Mouse (Mus musculus): ENCODE measurements around the gene Apom. TPM values are rescaled to one million over a fixed set of nuclear protein-coding genes. Genes with fewer than 3 reads are reported as not detected.
"Not testable (repeated sequence)": the region's sequence is repeated elsewhere in the genome, so short reads cannot be mapped to it uniquely, and the experiment has no call there.

Apom gene
- polyA plus RNA-seq, 1 experiment from 2014 or later = not detected

- H3K4me1 ChIP-seq (ENCODE audit: control insufficient read depth, insufficient read depth, low read depth, low read length) = peaks cover 34% of the 10 kb centered on the region
- no peaks in the 10 kb centered on the region for H3K36me3 ChIP-seq (ENCODE audit: control insufficient read depth, insufficient read depth, low read length)
- no peak overlapping the region for H3K27ac ChIP-seq (ENCODE audit: low read depth, low read length)
- no peaks in the 10 kb centered on the region for H3K27me3 ChIP-seq (replicated peaks; ENCODE audit: control insufficient read depth, insufficient read depth, low read length)
- H3K9ac ChIP-seq (ENCODE audit: low read depth, low read length) = no peak overlapping the region
- ATAC-seq = no peak
- H3K9me3 ChIP-seq (ENCODE audit: control insufficient read depth, low read length) = no peaks in the 10 kb centered on the region
- no peak overlapping the region for H3K4me2 ChIP-seq (ENCODE audit: low read length)
- 88% methylated on average over 1 of the region's 1 CpGs for WGBS
- no peak overlapping the region for H3K4me3 ChIP-seq (ENCODE audit: low read length)
Measured at GRCm38 (mm10) chr17:35125081-35125480, 6.8 kb downstream of the Apom start.

- H3K9ac ChIP-seq (ENCODE audit: low read depth, low read length); H3K27ac ChIP-seq (ENCODE audit: low read depth, low read length); H3K4me3 ChIP-seq (ENCODE audit: low read length); H3K36me3 ChIP-seq (ENCODE audit: control insufficient read depth, insufficient read depth, low read length); H3K4me2 ChIP-seq (ENCODE audit: low read length); ATAC-seq; H3K27me3 ChIP-seq (replicated peaks; ENCODE audit: control insufficient read depth, insufficient read depth, low read length); H3K9me3 ChIP-seq (ENCODE audit: control insufficient read depth, low read length): not testable (repeated sequence)
- 89% methylated on average over 12 of the region's 12 CpGs for WGBS
- H3K4me1 ChIP-seq (ENCODE audit: control insufficient read depth, insufficient read depth, low read depth, low read length) = peaks cover 40% of the 10 kb centered on the region
Measured at GRCm38 (mm10) chr17:35124261-35124896, 7.5 kb downstream of the Apom start.

DNA sequence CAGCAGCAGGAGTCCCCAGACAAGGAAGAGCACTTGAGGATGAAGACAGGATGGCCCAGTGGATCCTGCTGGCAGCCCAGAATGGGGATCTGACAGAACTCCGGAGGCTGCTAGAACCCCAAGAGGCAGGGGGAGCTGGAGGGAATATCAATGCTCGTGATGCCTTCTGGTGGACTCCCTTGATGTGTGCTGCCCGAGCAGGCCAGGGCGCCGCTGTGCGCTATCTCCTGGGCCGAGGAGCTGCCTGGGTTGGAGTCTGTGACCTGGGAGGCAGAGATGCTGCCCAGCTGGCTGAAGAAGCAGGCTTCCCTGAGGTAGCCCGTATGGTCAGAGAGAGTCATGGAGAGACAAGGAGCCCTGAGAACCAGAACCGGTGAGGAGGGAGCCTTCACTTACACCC is 8.6 kb downstream of the Apom start:
- not testable (repeated sequence) for H3K4me3 ChIP-seq (ENCODE audit: low read length); H3K27me3 ChIP-seq (replicated peaks; ENCODE audit: control insufficient read depth, insufficient read depth, low read length); ATAC-seq; H3K36me3 ChIP-seq (ENCODE audit: control insufficient read depth, insufficient read depth, low read length); H3K4me2 ChIP-seq (ENCODE audit: low read length); H3K9me3 ChIP-seq (ENCODE audit: control insufficient read depth, low read length); H3K9ac ChIP-seq (ENCODE audit: low read depth, low read length); H3K27ac ChIP-seq (ENCODE audit: low read depth, low read length)
- H3K4me1 ChIP-seq (ENCODE audit: control insufficient read depth, insufficient read depth, low read depth, low read length) = peaks cover 38% of the 10 kb centered on the region
- WGBS = 90% methylated on average over 9 of the region's 9 CpGs

GRCm38 (mm10) chr17:35121871-35122303 is 10.0 kb downstream of the Apom start, which contains the start of gene Csnk2b:
Gene Csnk2b (minus strand): TSS chr17:35122053.
- H3K9me3 ChIP-seq (ENCODE audit: control insufficient read depth, low read length) = no peaks in the 10 kb centered on the region
- peak within 1 kb of the TSS; percentile 88 for H3K27ac ChIP-seq (ENCODE audit: low read depth, low read length)
- H3K4me3 ChIP-seq (ENCODE audit: low read length) = peak within 1 kb of the TSS; percentile 94
- H3K36me3 ChIP-seq (ENCODE audit: control insufficient read depth, insufficient read depth, low read length) = peaks cover 16% of the 10 kb centered on the region
- H3K4me1 ChIP-seq (ENCODE audit: control insufficient read depth, insufficient read depth, low read depth, low read length) = peaks cover 28% of the 10 kb centered on the region
- H3K9ac ChIP-seq (ENCODE audit: low read depth, low read length) = peak within 1 kb of the TSS; percentile 95
- no peaks in the 10 kb centered on the region for H3K27me3 ChIP-seq (replicated peaks; ENCODE audit: control insufficient read depth, insufficient read depth, low read length)
- ATAC-seq = no peak; the same call in none of the 2 replicates
- under 1% methylated on average over 19 of the region's 19 CpGs for WGBS
- peak within 1 kb of the TSS; percentile 96 for H3K4me2 ChIP-seq (ENCODE audit: low read length)

- ATAC-seq = peak; percentile 96
- no peaks in the 10 kb centered on the region for H3K27me3 ChIP-seq (replicated peaks; ENCODE audit: control insufficient read depth, insufficient read depth, low read length)
- peak within 1 kb of the TSS; percentile 96 for H3K4me2 ChIP-seq (ENCODE audit: low read length)
- H3K9ac ChIP-seq (ENCODE audit: low read depth, low read length) = peak within 1 kb of the TSS; percentile 95
- peaks cover 24% of the 10 kb centered on the region for H3K4me1 ChIP-seq (ENCODE audit: control insufficient read depth, insufficient read depth, low read depth, low read length)
- peak within 1 kb of the TSS; percentile 88 for H3K27ac ChIP-seq (ENCODE audit: low read depth, low read length)
- peak within 1 kb of the TSS; percentile 94 for H3K4me3 ChIP-seq (ENCODE audit: low read length)
- H3K36me3 ChIP-seq (ENCODE audit: control insufficient read depth, insufficient read depth, low read length) = peaks cover 18% of the 10 kb centered on the region
- whole genome bisulfite sequencing = 0% methylated on average over 48 of the region's 50 CpGs
- no peaks in the 10 kb centered on the region for H3K9me3 ChIP-seq (ENCODE audit: control insufficient read depth, low read length)
Measured at GRCm38 (mm10) chr17:35121143-35121799, 10.6 kb downstream of the Apom start, which contains the start of gene Gpank1. Gene Gpank1 (plus strand): TSS chr17:35121455.

- peak overlapping the region; percentile 82 for H3K27ac ChIP-seq (ENCODE audit: low read depth, low read length)
- H3K36me3 ChIP-seq (ENCODE audit: control insufficient read depth, insufficient read depth, low read length) = peaks cover 22% of the 10 kb centered on the region
- no peaks in the 10 kb centered on the region for H3K27me3 ChIP-seq (replicated peaks; ENCODE audit: control insufficient read depth, insufficient read depth, low read length)
- peak overlapping the region; percentile 95 for H3K9ac ChIP-seq (ENCODE audit: low read depth, low read length)
- WGBS = under 1% methylated on average over 32 of the region's 33 CpGs
- no peaks in the 10 kb centered on the region for H3K9me3 ChIP-seq (ENCODE audit: control insufficient read depth, low read length)
- peak overlapping the region; percentile 83 for H3K4me2 ChIP-seq (ENCODE audit: low read length)
- peak; percentile 1; the same call in 1 of the 2 replicates for ATAC-seq
- H3K4me3 ChIP-seq (ENCODE audit: low read length) = peak overlapping the region; percentile 94
- H3K4me1 ChIP-seq (ENCODE audit: control insufficient read depth, insufficient read depth, low read depth, low read length) = peaks cover 22% of the 10 kb centered on the region
Measured at GRCm38 (mm10) chr17:35120745-35121142, 11.1 kb downstream of the Apom start.

DNA sequence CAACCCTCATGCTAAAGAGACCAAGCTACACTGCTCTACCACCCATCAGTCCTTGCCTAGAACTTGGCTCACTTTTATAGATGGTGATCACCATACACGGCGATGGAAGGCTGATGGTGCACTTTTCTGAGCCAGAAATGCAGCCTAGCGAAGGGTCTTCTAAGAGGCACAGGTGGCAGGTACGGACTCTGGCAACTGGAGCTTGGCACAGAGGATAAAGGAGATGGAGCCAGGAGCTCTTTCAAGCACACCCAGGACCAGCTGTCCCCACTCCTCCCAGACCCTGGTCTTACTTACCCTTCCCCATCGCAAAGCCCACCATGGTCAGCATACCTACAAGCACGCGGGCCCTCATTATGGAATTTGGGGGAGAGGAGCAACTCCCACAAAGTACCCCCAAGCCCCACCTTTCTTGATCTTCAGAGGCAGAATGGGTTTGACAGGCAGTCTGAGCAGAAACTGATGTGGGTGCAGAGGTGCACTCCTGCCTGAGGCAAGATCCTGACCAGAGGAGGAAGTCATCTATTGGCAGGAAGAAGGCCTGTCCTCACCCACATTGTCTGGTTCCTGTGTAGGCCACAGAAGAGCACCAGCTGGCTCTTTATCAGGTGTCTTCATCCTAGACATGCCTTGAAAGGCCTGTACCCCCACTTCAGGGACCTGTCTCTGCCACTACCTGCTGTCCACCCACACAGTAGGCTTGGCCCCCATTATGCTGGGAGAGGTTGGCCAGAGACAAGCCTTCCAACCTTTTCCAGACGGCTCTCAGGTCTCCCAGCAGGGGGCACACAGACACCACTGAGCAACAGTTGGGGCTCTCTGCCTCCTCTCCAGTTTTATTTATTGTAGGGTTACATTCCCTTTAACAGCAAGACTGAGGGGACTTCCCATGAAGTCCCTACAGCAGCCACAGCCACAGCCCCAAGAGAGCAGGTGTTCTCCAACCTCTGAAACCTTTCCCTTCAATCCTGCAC is 16.5 kb downstream of the Apom start, which contains the start of gene Ly6g5b:
TSS of gene Ly6g5b (minus strand) at position 383 of the 974 bp plus-strand sequence.
- H3K9ac ChIP-seq (ENCODE audit: low read depth, low read length) = no peak within 1 kb of the TSS; the same call in 1 of the 2 replicates
- H3K4me1 ChIP-seq (ENCODE audit: control insufficient read depth, insufficient read depth, low read depth, low read length) = peaks cover 8% of the 10 kb centered on the region
- H3K4me2 ChIP-seq (ENCODE audit: low read length) = no peak within 1 kb of the TSS
- H3K27me3 ChIP-seq (replicated peaks; ENCODE audit: control insufficient read depth, insufficient read depth, low read length) = no peaks in the 10 kb centered on the region
- H3K4me3 ChIP-seq (ENCODE audit: low read length) = no peak within 1 kb of the TSS
- H3K27ac ChIP-seq (ENCODE audit: low read depth, low read length) = no peak within 1 kb of the TSS
- WGBS = 85% methylated on average over 8 of the region's 8 CpGs
- H3K36me3 ChIP-seq (ENCODE audit: control insufficient read depth, insufficient read depth, low read length) = peaks cover 22% of the 10 kb centered on the region
- no peaks in the 10 kb centered on the region for H3K9me3 ChIP-seq (ENCODE audit: control insufficient read depth, low read length)
- ATAC-seq = no peak

DNA sequence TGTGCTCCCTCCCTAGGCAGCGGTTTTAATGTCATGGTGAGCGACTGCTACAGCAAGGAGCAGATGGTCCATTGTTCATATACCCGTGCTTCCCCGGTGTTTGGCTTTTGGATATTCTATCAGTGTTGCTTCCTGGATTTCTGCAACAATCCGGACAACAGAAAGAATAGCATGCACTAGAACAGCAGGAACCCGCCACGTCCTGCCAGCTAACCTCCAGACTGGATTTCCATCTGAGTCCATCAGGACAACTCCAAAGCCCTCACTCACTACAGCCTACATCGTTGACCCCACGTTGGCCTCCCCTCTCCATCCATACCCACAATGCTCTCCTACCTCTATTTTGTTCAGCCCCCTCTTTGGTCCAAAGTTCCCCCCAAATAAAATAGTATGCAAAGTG is 20.1 kb downstream of the Apom start:
- Histone ChIP-seq H3K27ac (ENCODE audit: low read depth, low read length) (no peak overlapping the region), H3K4me2 (ENCODE audit: low read length) (no peak overlapping the region), H3K36me3 (ENCODE audit: control insufficient read depth, insufficient read depth, low read length) (peaks cover 6% of the 10 kb centered on the region), H3K9ac (ENCODE audit: low read depth, low read length) (no peak overlapping the region), H3K4me1 (ENCODE audit: control insufficient read depth, insufficient read depth, low read depth, low read length) (no peaks in the 10 kb centered on the region), H3K9me3 (ENCODE audit: control insufficient read depth, low read length) (no peaks in the 10 kb centered on the region), H3K4me3 (ENCODE audit: low read length) (no peak overlapping the region), H3K27me3 (replicated peaks; ENCODE audit: control insufficient read depth, insufficient read depth, low read length) (no peaks in the 10 kb centered on the region)
- ATAC-seq = no peak
- 62% methylated on average over 9 of the region's 9 CpGs for WGBS

Data from hindbrain, embryonic 16.5 days (tissue).